Mouse (Mus musculus): ENCODE results near the gene Arhgap25.
"Not testable (repeated sequence)": the region's sequence is repeated elsewhere in the genome, so short reads cannot be mapped to it uniquely, and the experiment has no call there.

Arhgap25 gene

GRCm38 (mm10) chr6:87532953-87533710 lies at the start of gene Arhgap25:
TSS of gene Arhgap25 (minus strand) at chr6:87533259.
- no peak for DNase-seq (ENCODE audit: low spot score)

- no peak for DNase-seq (ENCODE audit: low spot score)
Observed at GRCm38 (mm10) chr6:87582456-87582855, 49.4 kb upstream of the Arhgap25 start.

DNA sequence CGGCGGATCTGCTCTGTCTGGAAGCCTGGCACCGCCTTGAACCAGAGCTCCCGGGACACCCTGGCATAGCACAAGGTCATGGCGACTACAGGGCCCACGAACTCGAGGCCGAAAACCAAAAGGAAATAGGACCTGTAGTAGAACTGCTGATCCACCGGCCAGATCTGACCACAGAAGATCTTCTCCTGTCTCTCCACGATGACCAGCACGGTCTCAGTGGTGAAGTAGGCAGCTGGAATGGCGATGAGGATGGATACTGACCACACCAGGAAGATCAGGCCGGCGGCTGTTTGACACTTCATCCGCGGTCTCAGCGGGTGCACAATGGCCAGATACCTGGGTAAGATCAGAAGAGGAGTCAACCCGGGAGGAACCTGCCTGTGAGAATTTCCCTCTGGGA lies 48.5 kb upstream of the Arhgap25 start:
- DNase-seq (ENCODE audit: low spot score): no peak

- no peak for DNase-seq (ENCODE audit: low spot score)
Observed at GRCm38 (mm10) chr6:87581071-87581470, 48.0 kb upstream of the Arhgap25 start.

DNA sequence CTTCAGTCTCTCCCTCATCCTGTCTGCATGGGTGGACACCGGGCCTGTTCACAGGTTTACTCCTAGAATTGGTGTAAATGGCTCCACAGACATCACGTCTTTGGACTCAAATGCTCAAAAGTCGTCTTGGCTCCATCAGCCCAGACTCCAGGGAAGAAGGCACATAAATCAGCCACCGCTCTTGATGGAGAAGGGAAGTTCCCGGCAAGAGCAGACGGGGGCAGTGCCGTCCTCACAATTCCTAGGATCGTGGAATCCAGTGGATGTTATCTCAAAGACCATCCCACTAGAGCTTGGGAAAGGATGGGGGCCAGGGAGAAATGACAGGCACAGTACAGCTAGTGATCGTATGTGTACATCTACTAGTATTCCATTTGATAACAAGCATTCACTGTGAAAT lies 45.2 kb upstream of the Arhgap25 start:
- DNase-seq (ENCODE audit: low spot score): no peak

DNA sequence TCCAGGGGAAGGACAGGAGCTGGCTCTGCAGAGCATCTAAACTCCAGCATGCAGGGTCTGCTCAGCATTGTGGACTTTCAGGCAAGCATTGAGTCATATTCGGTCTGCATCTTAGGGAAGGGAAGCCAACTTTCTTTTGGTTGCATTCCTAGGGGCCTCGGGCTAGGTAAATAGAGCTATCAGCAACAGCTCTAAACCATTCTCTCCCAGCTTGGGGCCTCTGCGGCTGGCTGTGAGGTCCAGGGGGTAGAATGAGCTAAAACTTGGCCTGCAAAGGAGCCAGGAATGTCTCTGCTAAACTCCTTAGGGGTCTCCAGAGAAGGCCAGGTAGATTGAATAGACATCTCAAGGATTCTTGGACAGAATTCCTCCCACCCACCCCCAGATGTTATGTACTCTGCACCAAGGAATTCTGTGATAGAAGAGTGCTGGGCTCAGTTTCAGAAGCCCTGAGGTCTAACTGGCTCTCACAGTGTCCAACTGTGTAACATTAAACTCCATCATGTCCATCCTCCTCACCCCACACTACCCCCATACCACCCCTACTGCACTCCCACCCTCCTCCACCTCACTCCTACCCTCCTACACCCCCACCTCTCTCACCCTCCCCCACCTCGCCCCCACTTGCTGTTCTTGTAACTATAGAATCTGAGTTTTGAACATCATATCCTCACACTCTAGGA lies 43.7 kb upstream of the Arhgap25 start:
- no peak for DNase-seq (ENCODE audit: low spot score)

DNA sequence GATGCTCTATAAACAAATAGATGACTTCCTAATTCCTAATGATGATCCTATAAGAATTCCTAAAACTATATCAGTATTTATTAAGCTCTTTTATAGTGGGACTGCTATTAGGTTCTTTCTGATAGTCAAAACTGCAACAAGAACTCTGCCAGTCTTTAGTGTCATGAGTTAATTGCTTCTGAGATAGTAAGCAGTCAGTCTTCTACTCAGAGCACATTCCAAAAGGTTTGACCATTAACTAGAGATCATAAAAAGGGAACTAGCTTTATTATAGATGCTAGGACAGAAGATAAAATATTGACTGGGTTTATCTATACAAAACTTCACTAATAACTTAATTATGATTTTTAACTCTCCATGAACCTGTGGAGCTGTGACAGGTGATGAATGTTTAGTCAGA lies 38.8 kb upstream of the Arhgap25 start:
- DNase-seq (ENCODE audit: low spot score): not testable (repeated sequence)

GRCm38 (mm10) chr6:87567686-87568593 lies 34.9 kb upstream of the Arhgap25 start:
- no peak for DNase-seq (ENCODE audit: low spot score)

GRCm38 (mm10) chr6:87565166-87565565 lies 32.1 kb upstream of the Arhgap25 start:
- DNase-seq (ENCODE audit: low spot score): no peak

- DNase-seq (ENCODE audit: low spot score): no peak
Observed at GRCm38 (mm10) chr6:87564356-87564755, 31.3 kb upstream of the Arhgap25 start.

GRCm38 (mm10) chr6:87553724-87554123 lies 20.7 kb upstream of the Arhgap25 start:
- no peak for DNase-seq (ENCODE audit: low spot score)

DNA sequence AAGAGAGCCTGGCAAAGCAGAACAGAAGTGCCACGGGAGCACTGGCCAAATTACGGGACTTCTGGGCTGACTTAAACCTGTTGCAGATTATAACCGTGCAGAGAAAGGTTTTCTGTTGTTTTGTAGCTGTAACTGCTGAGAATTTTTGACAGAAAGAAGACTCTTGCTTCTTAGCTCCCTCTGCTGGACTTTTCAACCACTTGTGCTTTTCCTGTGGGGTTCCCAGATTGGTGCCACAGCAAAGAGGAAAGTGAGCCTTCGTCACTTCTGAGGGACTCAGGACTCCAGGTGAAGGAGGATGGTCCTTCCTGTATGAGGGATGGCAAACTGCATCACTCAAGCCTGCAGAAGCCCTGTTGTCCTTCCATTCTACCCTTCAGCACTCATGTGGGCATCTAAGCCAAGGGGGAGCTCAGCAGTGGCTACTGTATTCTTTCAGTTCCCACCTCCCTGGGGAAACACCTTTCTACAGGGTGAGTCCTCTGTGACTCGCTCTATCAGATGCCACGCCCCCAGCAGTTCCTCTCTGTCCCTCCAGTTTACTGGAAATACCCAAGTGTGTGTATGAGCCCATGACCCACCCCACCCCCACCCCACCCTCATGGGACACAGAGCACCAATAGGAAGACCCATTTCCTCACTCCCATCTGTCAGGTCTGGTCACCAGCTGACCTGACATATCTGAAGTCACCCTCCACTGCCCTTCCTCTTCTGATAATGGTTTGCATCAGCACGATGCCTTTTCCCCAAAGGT lies 19.2 kb upstream of the Arhgap25 start:
- no peak for DNase-seq (ENCODE audit: low spot score)

GRCm38 (mm10) chr6:87547836-87548235 lies 14.8 kb upstream of the Arhgap25 start:
- DNase-seq (ENCODE audit: low spot score): no peak

DNA sequence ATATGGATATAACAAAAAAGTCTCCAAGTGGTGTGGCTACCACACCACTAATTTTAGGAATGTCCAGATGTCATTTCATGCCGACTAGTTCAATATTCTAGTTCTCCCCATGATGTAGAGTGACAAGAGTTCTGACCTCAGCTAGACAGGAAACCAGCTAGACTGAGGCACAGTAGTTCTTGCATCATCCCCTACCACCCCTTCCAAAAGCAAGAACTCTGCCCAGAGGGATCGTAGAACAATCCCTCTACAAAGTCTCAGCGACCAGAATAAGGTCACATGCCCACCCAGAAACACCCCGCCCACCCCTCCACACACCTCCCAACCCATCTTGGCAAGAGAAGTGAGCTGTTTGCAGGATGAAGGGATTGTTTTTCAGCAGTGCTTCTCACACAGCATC lies 14.4 kb upstream of the Arhgap25 start:
- DNase-seq (ENCODE audit: low spot score): no peak

DNA sequence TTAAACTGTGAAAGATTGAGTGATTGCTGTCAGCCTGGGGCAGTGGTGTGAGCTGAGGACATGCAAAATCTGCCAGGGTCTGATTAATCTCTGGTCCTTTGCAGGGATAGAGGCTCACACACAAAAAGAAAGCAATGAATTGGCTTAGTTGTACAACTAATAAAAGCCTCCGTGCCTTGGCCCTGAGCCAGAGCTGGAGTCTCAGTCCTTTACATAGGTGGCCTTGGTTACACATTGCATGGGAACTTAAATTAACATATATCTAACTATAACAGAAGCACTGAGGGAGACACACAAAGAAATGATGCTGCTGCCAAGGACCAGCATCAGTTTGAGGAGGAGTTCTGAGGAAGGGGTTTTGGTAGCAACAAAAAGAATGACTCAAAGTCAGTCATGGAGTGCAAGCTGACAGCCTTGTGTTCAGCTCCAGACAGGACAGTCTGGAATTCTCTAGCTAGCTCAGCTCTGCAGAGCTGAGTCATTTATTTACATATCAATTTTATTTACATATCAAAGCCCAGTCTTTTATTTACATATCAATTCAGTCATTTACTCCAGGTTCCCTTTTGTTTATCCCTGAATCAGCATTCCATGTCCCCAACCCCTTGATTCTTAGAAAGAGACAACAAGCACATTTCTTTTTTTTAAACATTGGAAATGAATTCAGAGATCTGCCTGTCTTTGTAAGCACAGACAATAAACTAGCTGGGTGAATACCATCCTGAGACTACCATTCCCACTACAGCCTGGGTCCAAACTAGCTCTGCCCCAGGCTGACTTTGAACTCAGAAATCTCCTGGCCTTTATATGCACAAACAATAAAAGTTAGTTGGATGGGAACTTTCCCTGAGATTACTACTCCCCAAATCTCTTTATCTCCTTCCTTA lies 12.5 kb upstream of the Arhgap25 start:
- DNase-seq (ENCODE audit: low spot score): no peak

DNA sequence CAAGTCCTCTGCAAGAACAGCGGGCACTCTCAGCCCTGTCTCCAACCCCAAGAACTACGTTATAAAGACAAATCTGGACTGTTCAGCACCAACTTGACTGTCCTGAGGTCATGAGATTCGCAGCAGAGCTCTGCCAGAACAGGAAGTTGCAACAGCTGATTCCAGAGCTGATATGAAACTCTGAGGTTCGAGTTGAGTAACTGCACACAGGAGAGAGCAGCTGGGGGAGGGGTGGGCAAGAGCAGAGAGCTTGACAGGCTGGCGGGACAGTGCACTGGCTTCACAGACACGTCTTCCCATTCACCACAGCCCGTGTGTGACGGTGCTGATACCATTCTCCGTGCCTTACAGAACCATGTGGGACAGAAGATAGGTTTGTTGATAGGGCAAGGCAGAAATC lies 9.0 kb upstream of the Arhgap25 start:
- no peak for DNase-seq (ENCODE audit: low spot score)

DNA sequence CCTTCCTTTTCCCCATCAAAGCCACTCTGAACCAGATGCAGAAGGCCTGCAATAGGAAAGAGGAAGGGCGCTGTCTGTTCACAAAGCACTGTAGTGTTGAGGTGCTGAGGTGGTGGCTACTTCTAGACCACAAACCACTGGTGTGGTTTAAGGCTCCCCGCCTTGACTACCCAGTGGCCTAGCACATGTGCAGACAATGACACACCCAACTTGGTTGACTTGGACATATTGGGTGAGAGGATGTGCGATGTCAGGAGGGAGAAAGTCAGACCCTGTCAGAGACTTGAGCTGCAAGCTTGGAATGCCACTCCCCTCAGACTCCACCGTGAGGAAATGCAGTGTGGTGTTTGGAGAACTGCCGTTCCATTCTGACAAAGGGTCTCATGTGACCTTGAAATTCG lies 8.1 kb upstream of the Arhgap25 start:
- no peak for DNase-seq (ENCODE audit: low spot score)

DNA sequence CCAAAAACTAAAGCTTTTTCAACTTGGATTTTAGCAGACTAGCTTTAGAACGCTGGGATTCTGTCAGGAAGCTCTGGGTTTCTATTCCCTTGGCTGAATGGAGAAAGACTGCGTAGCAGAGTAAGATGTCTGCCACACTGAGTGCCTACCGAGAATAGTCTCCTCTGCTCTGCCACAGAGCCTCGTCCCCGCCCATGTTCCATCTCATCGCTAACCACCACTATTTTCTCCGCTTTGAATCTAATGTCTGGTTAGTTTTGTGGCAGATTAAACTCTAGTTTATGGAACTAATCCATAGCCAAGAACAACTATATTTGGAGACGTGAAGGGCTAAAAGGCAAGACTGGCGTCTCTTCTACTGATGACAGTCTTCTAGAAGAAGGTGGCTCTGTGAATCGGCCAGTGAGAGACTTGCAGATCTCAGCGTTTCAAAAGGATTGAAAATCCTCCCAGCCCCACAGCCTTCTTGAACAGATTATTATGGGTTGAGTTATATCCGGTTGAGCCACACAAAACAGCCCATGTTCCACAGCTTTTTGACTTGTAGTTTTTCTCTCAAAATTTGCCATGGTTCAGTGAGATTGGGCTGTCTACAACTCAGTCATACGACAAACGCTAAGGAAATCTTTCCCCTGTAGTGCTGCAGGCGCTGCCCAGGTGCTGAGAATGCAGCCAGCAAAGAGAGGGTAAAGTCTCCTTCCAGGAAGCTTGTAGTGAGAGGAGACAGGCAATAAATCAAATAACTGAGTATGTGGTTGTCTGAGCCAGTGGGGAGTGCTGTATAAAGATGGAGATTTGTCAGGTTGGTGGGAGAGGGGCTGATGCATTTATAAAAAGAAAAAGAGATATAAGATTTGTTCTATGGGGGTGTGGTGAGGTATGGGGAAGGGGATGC lies 5.6 kb upstream of the Arhgap25 start:
- no peak for DNase-seq (ENCODE audit: low spot score)

- DNase-seq (ENCODE audit: low spot score): no peak
Observed at GRCm38 (mm10) chr6:87537678-87538077, 4.6 kb upstream of the Arhgap25 start.

DNA sequence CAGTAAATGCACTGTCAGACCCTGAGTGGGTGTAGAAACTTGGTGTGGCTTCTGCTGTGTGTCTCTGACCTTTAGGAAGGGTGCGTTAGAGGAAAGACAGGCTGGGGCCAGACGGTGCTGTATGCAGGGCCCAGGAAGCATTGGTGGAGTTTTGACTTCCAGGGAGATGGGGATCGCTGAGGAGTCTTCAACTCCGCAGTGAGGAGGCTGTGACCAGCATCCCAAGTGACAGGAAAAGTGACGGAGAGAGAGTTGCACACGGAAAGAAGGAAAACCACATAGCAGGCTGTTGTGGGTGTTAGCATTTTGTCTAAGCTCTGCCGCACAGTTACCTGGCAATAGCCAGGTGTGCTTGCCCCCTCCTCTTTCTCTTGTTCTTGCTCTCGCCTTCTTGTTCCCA lies 3.2 kb upstream of the Arhgap25 start:
- no peak for DNase-seq (ENCODE audit: low spot score)
